Mouse (Mus musculus): ENCODE measurements around the gene Ephb3. TPM values are rescaled to one million over a fixed set of nuclear protein-coding genes. Genes with fewer than 3 reads are reported as not detected.

Ephb3 gene
- polyA plus RNA-seq, 1 experiment: 21.4 TPM

DNA sequence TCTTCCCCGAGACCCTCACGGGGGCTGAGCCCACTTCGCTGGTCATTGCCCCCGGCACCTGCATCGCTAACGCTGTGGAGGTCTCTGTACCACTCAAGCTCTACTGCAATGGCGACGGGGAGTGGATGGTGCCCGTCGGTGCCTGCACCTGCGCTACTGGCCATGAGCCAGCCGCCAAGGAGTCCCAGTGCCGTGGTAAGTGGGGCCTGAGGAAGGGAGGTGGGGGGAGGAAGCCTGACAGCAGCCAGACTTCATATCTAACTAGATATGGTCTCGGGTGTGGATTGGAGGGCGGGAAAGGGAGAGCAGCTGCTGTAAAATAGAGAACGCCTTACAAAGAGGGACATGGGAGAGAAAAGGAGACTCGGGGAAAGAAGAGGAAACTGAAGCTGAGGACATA lies 10.2 kb downstream of the Ephb3 start:
- Histone ChIP-seq H3K27ac (ENCODE audit: insufficient read depth, low read length) (no peak overlapping the region), H3K4me1 (ENCODE audit: control insufficient read depth, insufficient read depth, low read length) (peaks cover 9% of the 10 kb centered on the region), H3K4me3 (ENCODE audit: insufficient read depth, low read length) (no peak overlapping the region)
- TF ChIP-seq CTCF (IDR thresholded peaks at IDR 0.05; ENCODE audit: extremely low read depth, insufficient read depth, low read length) (no peak), POLR2A (IDR thresholded peaks at IDR 0.05; ENCODE audit: extremely low read depth, insufficient read depth, low read length) (no peak)

DNA sequence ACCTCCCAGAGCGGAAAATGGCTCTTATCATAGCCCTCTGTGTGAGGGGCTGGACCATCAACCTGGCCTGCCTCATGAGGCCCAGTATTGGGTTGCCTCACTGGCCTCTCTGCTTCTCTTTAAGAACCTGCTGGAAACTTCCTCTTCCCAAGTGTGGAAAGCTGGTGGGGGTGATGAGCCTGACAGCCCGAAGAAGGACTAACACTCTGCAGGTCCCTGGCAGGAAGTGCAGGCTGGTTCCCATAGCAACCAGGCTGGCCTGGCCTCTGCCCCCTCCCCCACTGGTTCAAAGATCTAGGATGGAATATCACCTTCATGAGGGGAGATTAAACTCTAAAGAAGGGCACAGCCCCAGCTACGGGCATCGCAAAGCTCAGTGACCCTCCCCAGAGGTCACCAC lies 11.5 kb downstream of the Ephb3 start:
- no peak overlapping the region for H3K4me3 ChIP-seq (ENCODE audit: insufficient read depth, low read length)
- peaks cover 2% of the 10 kb centered on the region; the same call in 1 of the 2 replicates for H3K4me1 ChIP-seq (ENCODE audit: control insufficient read depth, insufficient read depth, low read length)
- H3K27ac ChIP-seq (ENCODE audit: insufficient read depth, low read length): no peak overlapping the region
- no peak for TF ChIP-seq CTCF (IDR thresholded peaks at IDR 0.05; ENCODE audit: extremely low read depth, insufficient read depth, low read length)
- no peak for TF ChIP-seq POLR2A (IDR thresholded peaks at IDR 0.05; ENCODE audit: extremely low read depth, insufficient read depth, low read length)

DNA sequence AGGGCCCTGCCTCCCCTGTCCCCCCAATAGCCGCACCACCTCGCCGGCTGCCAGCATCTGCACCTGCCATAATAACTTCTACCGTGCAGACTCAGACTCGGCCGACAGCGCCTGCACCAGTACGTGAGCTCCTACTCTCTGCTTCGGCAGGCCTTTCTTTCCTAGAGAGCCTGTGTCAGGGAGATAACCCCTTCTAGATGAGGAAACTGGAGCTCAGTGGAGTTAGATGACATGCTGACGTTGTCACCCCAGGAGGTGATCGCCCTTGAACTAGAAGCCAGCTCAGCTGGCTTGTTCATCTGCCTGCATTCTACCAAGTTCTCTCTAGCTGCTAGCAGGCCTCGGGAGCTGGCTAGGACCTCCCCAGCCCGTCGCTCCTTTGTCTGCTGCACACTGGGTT lies 12.7 kb downstream of the Ephb3 start:
- TF ChIP-seq CTCF (IDR thresholded peaks at IDR 0.05; ENCODE audit: extremely low read depth, insufficient read depth, low read length): no peak
- no peak overlapping the region for H3K4me3 ChIP-seq (ENCODE audit: insufficient read depth, low read length)
- H3K4me1 ChIP-seq (ENCODE audit: control insufficient read depth, insufficient read depth, low read length): no peaks in the 10 kb centered on the region
- no peak overlapping the region for H3K27ac ChIP-seq (ENCODE audit: insufficient read depth, low read length)

DNA sequence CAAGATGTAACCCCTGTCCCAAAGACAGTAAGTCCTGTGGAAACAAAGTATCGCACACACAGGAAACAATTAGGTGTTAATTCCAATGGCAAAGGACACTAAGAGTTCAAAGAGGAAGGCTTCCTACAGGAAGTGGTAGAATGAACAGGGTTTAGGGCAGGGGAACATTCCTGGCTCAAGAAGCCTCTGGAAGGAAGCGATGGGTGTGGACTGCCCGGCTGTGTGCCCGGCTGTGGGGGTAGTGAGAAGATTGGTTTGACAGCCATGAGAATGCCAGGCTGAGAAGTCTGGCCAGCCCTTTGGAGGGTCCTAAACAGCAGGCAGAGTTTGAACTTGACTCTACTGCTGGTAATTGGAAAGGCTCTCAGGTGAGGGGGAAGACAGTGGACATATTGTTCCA lies 15.1 kb downstream of the Ephb3 start:
- no peak overlapping the region for H3K4me3 ChIP-seq (ENCODE audit: insufficient read depth, low read length)
- TF ChIP-seq CTCF (IDR thresholded peaks at IDR 0.05; ENCODE audit: extremely low read depth, insufficient read depth, low read length): no peak
- TF ChIP-seq POLR2A (IDR thresholded peaks at IDR 0.05; ENCODE audit: extremely low read depth, insufficient read depth, low read length): no peak
- H3K27ac ChIP-seq (ENCODE audit: insufficient read depth, low read length): no peak overlapping the region
- no peaks in the 10 kb centered on the region for H3K4me1 ChIP-seq (ENCODE audit: control insufficient read depth, insufficient read depth, low read length)

DNA sequence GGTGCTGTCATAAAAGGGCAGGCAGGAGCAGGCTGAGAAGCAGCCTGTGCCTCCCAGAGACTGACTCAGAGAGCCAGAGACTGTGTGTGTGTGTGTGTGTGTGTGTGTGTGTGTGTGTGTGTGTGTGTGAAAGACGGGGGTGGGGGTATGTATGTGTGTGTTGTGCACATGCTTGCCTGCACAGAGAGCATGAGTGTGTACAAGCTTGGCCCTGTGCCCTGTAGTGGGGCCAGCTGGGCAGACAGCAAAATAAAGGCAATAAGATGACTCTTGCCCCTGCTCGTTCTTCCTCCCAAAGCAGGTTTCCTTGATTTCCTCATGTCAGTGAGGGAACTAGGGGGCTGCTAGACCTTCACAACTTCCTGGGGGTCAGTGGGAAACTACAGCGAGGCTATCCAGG lies 18.5 kb downstream of the Ephb3 start:
- TF ChIP-seq POLR2A (IDR thresholded peaks at IDR 0.05; ENCODE audit: extremely low read depth, insufficient read depth, low read length) (no peak), CTCF (IDR thresholded peaks at IDR 0.05; ENCODE audit: extremely low read depth, insufficient read depth, low read length) (no peak)
- H3K27ac ChIP-seq (ENCODE audit: insufficient read depth, low read length): no peak overlapping the region
- H3K4me3 ChIP-seq (ENCODE audit: insufficient read depth, low read length): no peak overlapping the region
- no peaks in the 10 kb centered on the region for H3K4me1 ChIP-seq (ENCODE audit: control insufficient read depth, insufficient read depth, low read length)

DNA sequence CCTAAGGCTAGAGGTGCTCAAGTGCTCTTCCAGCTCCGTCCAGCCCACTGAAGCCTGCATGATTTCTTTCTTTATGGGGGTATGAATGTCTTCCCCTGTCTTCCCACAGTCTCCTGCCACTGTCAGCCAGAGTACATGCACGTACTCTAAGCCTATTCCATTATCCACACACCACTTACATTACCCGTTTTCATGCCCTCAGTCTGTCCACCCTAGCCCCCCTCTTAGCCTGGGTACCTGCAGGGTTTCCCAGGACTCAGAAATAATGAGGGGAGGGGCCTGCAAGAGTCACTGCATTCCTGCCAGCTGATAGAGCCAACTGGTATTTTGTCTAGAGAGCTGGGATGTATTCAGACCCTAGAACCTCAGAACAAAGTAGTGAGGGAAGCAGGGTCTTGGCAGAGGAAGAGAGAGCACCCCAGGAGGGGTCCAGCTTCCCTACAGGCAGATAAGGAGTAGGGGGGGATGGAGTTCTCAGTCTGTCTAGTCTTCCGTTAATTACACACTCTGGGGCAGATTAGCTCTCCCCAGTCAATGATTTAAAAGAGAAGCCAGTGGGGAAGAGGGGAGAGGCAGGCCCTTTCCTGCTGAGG lies 20.2 kb downstream of the Ephb3 start:
- TF ChIP-seq CTCF (IDR thresholded peaks at IDR 0.05; ENCODE audit: extremely low read depth, insufficient read depth, low read length): no peak
- no peak for TF ChIP-seq POLR2A (IDR thresholded peaks at IDR 0.05; ENCODE audit: extremely low read depth, insufficient read depth, low read length)
- H3K27ac ChIP-seq (ENCODE audit: insufficient read depth, low read length): no peak overlapping the region
- H3K4me1 ChIP-seq (ENCODE audit: control insufficient read depth, insufficient read depth, low read length): no peaks in the 10 kb centered on the region
- no peak overlapping the region for H3K4me3 ChIP-seq (ENCODE audit: insufficient read depth, low read length)

DNA sequence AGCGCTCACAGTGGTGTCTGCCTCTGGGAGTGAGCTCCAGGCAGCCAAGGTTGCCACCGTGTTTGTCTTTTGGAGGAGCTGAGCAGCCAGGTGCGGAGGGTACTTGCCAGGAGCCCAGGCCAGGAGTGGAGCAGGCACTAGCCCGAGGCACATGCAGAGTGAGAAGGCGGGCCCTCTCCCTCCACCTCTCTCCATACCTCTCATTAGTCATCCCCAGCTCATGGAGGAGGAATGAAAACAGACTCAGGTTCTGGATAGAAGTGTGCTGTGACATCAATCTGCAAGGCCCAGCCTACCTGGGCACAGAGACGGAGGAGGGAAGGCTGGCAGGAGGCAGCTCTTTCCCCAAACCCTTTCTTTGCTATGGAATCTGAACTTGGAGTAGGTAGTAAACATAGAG lies 22.1 kb downstream of the Ephb3 start:
- no peak overlapping the region for H3K4me3 ChIP-seq (ENCODE audit: insufficient read depth, low read length)
- no peak overlapping the region for H3K27ac ChIP-seq (ENCODE audit: insufficient read depth, low read length)
- TF ChIP-seq POLR2A (IDR thresholded peaks at IDR 0.05; ENCODE audit: extremely low read depth, insufficient read depth, low read length) (no peak), CTCF (IDR thresholded peaks at IDR 0.05; ENCODE audit: extremely low read depth, insufficient read depth, low read length) (no peak)
- no peaks in the 10 kb centered on the region for H3K4me1 ChIP-seq (ENCODE audit: control insufficient read depth, insufficient read depth, low read length)

DNA sequence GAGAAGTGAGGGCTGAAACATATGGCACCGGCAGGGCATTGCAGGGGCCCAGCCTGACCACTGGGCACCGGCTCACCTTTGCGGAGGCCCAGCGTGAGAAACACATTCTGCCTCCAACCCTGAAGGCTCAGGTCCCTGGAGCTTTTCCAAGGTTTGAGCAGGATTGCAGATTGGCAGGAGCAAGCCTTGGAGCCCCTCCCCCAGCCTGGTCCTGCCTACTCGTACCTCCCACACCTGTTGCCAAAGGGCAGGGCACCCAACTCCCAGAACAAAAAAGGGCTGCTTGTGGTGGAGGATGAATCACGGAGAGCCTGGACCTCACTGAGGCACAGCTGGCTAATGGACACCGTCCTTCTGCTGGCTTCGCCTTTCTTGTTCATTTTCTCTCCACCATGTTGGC lies 30.6 kb downstream of the Ephb3 start:
- H3K4me3 ChIP-seq (ENCODE audit: insufficient read depth, low read length): no peak overlapping the region
- no peak for TF ChIP-seq POLR2A (IDR thresholded peaks at IDR 0.05; ENCODE audit: extremely low read depth, insufficient read depth, low read length)
- TF ChIP-seq CTCF (IDR thresholded peaks at IDR 0.05; ENCODE audit: extremely low read depth, insufficient read depth, low read length): no peak
- no peaks in the 10 kb centered on the region for H3K4me1 ChIP-seq (ENCODE audit: control insufficient read depth, insufficient read depth, low read length)
- H3K27ac ChIP-seq (ENCODE audit: insufficient read depth, low read length): no peak overlapping the region

DNA sequence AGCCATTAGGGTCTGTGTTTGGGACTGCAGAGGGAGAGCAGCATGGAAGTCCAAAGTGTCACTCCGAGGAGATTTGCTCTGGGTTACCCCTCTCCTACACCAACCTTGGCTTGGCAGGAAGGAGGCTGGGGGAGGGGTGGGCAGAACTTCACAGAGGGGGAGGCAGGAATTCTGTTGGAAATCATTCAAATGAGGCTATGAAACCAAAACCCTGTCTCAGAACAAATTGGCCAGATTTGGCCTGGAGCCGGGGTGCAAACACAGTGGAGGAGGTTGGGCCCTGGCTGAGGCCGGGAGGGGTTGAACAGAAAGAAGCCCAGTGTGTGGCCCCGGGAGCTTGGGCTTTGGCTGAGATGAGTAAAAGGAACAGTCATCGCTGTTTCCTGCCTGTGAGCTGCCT lies 34.2 kb downstream of the Ephb3 start:
- TF ChIP-seq POLR2A (IDR thresholded peaks at IDR 0.05; ENCODE audit: extremely low read depth, insufficient read depth, low read length): no peak
- no peak for TF ChIP-seq CTCF (IDR thresholded peaks at IDR 0.05; ENCODE audit: extremely low read depth, insufficient read depth, low read length)
- Histone ChIP-seq H3K27ac (ENCODE audit: insufficient read depth, low read length) (no peak overlapping the region), H3K4me3 (ENCODE audit: insufficient read depth, low read length) (no peak overlapping the region), H3K4me1 (ENCODE audit: control insufficient read depth, insufficient read depth, low read length) (no peaks in the 10 kb centered on the region)

DNA sequence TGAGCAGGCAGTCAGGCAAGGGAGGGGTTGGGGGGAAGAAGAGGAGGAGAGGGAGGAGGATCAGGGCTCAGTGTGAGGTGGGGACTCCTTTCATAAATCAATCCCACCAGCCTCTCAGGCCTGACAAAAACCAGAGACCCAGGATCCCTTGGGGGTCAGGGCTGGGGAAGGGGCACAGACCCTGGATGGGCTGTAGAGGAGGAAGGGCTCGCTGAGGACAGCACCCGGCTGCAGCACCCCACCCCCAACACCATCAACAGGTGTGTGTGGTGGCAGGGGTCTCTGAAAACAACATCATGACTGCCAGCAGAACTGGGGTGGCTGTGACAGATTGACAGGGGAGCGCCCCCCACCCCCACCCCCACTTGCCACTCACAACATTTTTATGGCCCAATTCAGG lies 36.0 kb downstream of the Ephb3 start:
- Histone ChIP-seq H3K4me3 (ENCODE audit: insufficient read depth, low read length) (no peak overlapping the region), H3K4me1 (ENCODE audit: control insufficient read depth, insufficient read depth, low read length) (no peaks in the 10 kb centered on the region), H3K27ac (ENCODE audit: insufficient read depth, low read length) (no peak overlapping the region)
- TF ChIP-seq CTCF (IDR thresholded peaks at IDR 0.05; ENCODE audit: extremely low read depth, insufficient read depth, low read length) (no peak), POLR2A (IDR thresholded peaks at IDR 0.05; ENCODE audit: extremely low read depth, insufficient read depth, low read length) (no peak)
